Mouse (Mus musculus): Measurements from ENCODE around the gene 2310057N15Rik. TPM values are rescaled to one million over a fixed set of nuclear protein-coding genes. Genes with fewer than 3 reads are reported as not detected.

The 2310057N15Rik gene
- polyA plus RNA-seq, 1 experiment from 2014 or later: not detected

Other genes with a start within 250 kb of the 2310057N15Rik start
- gene Cldn8, start 211.0 kb downstream of the 2310057N15Rik start, polyA plus RNA-seq (2015; fragmentation: Nextera tagmentation; extraction: Ambion mirVana): 0.28 and 1.2 TPM in 2 replicates
- gene Krtap24-1, start 161.9 kb downstream of the 2310057N15Rik start, polyA plus RNA-seq (2015; fragmentation: Nextera tagmentation; extraction: Ambion mirVana): not detected in 2 replicates
- gene 2310079G19Rik, start 146.5 kb downstream of the 2310057N15Rik start, polyA plus RNA-seq (2015; fragmentation: Nextera tagmentation; extraction: Ambion mirVana): not detected in 2 replicates
- gene Krtap26-1, start 126.4 kb downstream of the 2310057N15Rik start, polyA plus RNA-seq (2015; fragmentation: Nextera tagmentation; extraction: Ambion mirVana): not detected in 2 replicates
- gene Krtap27-1, start 102.5 kb downstream of the 2310057N15Rik start, polyA plus RNA-seq (2015; fragmentation: Nextera tagmentation; extraction: Ambion mirVana): not detected in 2 replicates
- gene 2310061N02Rik, start 66.2 kb downstream of the 2310057N15Rik start, polyA plus RNA-seq (2015; fragmentation: Nextera tagmentation; extraction: Ambion mirVana): not detected in 2 replicates
- gene Krtap13-1, start 45.3 kb downstream of the 2310057N15Rik start, polyA plus RNA-seq (2015; fragmentation: Nextera tagmentation; extraction: Ambion mirVana): not detected in 2 replicates
- not detected in 2 replicates for gene Krtap13, start 22.6 kb downstream of the 2310057N15Rik start, polyA plus RNA-seq (2015; fragmentation: Nextera tagmentation; extraction: Ambion mirVana)
- not detected in 2 replicates for gene 2310034C09Rik, start 15.4 kb downstream of the 2310057N15Rik start, polyA plus RNA-seq (2015; fragmentation: Nextera tagmentation; extraction: Ambion mirVana)
- gene Gm5965, start 3.7 kb upstream of the 2310057N15Rik start, polyA plus RNA-seq (2015; fragmentation: Nextera tagmentation; extraction: Ambion mirVana): not detected in 2 replicates
- gene Gm20741, start 38.0 kb upstream of the 2310057N15Rik start, polyA plus RNA-seq (2015; fragmentation: Nextera tagmentation; extraction: Ambion mirVana): not detected in 2 replicates
- gene Krtap15, start 46.0 kb upstream of the 2310057N15Rik start, polyA plus RNA-seq (2015; fragmentation: Nextera tagmentation; extraction: Ambion mirVana): not detected in 2 replicates
- not detected in 2 replicates for gene Krtap14, start 51.9 kb upstream of the 2310057N15Rik start, polyA plus RNA-seq (2015; fragmentation: Nextera tagmentation; extraction: Ambion mirVana)
- gene Krtap19-1, start 95.2 kb upstream of the 2310057N15Rik start, polyA plus RNA-seq (2015; fragmentation: Nextera tagmentation; extraction: Ambion mirVana): not detected in 2 replicates
- gene Krtap19-2, start 100.1 kb upstream of the 2310057N15Rik start, polyA plus RNA-seq (2015; fragmentation: Nextera tagmentation; extraction: Ambion mirVana): not detected in 2 replicates
- not detected in 2 replicates for gene Krtap19-3, start 103.8 kb upstream of the 2310057N15Rik start, polyA plus RNA-seq (2015; fragmentation: Nextera tagmentation; extraction: Ambion mirVana)
- not detected in 2 replicates for gene Krtap19-4, start 110.9 kb upstream of the 2310057N15Rik start, polyA plus RNA-seq (2015; fragmentation: Nextera tagmentation; extraction: Ambion mirVana)
- gene Krtap19-5, start 122.3 kb upstream of the 2310057N15Rik start, polyA plus RNA-seq (2015; fragmentation: Nextera tagmentation; extraction: Ambion mirVana): not detected in 2 replicates
- gene Krtap19-9b, start 158.1 kb upstream of the 2310057N15Rik start, polyA plus RNA-seq (2015; fragmentation: Nextera tagmentation; extraction: Ambion mirVana): not detected in 2 replicates
- gene Krtap16-3, start 188.7 kb upstream of the 2310057N15Rik start, polyA plus RNA-seq (2015; fragmentation: Nextera tagmentation; extraction: Ambion mirVana): not detected in 2 replicates
- gene Krtap22-2, start 236.6 kb upstream of the 2310057N15Rik start, polyA plus RNA-seq (2015; fragmentation: Nextera tagmentation; extraction: Ambion mirVana): not detected in 2 replicates
- gene Gm10229, start 241.1 kb upstream of the 2310057N15Rik start, polyA plus RNA-seq (2015; fragmentation: Nextera tagmentation; extraction: Ambion mirVana): not detected in 2 replicates